Mouse (Mus musculus) lung, adult 18-20 months (tissue): ENCODE measurements at regions not wholly inside any gene's neighbourhood (a gene's known extent, or its start where the extent isn't known, plus 50 kb on each side); places are given as distances from the start of the nearest gene placed in this dataset.

ENCODE experiments used
- DNase-seq, 2 experiments: peaks; one replicate each; pipeline ENCODE4 v3.0.0; 2022; ENCODE audit warnings: mixed read lengths in 2 of 2

DNA sequence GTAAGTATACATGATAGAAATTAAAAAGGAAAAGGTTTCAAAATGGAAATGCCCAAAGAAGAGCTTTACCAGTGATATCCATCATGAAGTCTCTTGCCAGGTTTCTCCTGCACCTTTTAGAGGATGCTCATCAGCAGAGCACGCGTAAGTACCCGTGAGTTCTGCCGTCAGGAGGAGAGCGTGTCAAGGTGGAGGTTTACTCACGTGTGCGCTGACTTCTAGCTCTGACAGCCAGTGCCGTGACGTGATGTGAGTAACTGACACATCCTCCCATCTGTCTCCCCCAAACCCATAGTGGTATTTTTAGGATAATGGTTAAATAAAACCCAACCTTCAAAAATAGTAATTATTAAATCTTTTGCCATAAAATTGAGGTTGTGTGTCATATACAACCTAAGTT, 55.3 kb downstream of the Adra2a start:
- DNase-seq: no peak

DNA sequence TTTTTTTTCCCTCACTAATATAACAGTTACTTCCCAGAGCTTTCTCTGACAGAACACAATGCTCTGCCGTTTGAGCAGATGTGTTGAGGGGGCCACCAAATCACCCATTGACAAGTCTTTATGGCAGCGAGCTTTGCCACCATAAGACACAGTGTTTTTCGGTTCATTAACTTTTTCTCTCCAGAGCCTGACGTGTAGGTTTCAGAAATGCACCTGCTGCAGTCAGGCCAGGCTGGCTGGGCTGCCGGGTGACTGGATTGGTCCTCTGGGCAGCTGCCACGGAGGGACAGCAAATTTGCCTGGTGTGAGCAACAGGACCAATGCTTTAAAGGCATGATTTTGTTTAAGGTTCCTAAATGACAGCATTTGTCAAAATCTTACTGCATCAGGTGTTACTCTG, 55.8 kb downstream of the Adra2a start:
- no peak for DNase-seq

DNA sequence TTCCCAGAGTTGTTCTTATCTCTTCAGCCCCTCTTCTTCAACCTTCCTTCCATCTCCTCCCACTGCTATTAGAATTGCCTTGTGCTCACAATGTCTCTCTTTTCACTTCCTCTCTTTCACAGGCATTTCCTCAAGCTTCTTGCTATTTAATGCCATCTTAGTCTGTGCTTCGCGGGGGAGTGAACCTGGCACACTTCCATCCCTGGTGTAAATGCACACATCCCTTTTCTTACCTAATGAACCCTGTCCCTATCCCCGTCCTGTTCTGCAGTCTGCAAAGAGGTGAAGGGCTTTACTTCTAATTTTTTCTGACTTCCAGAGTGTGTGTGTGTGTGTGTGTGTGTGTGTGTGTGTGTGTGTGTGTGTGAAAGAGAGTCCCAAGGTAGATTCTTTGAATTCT, 62.6 kb downstream of the Adra2a start:
- no peak for DNase-seq

DNA sequence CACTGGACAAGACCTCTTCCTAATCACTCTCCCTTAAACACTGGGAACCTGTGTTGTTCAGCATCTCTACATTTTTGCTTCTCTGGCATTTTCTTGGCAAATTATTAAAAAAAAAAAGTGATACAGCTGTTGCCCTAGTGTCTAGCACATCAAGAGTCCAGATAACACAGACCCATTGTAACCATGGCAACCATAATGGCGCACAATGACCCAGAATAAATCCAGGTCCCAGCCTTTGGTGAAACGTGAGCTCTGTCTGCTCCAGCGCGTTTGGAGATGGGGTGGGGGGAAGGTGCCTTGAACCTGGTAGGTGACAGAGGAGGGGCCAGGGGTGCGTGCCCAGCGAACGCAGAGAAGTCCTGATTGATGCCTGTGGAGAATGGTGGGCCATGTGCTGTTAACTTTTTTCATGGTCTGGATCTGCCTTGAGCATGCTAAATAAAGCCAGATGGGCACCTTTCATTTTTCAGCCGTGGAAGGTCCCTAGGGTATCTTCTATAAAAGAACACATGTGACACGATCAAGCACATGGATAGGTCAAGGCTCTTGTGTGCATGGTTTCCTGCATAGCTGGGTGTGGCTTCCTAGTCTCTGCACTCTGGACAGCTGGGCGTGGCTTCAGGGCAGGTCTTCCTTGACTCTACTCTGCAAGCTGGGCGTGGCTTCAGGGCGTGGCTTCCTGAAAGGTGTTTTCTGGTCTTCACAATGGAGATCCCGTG, 63.3 kb downstream of the Adra2a start:
- peak; percentile 27 to 35 for DNase-seq

DNA sequence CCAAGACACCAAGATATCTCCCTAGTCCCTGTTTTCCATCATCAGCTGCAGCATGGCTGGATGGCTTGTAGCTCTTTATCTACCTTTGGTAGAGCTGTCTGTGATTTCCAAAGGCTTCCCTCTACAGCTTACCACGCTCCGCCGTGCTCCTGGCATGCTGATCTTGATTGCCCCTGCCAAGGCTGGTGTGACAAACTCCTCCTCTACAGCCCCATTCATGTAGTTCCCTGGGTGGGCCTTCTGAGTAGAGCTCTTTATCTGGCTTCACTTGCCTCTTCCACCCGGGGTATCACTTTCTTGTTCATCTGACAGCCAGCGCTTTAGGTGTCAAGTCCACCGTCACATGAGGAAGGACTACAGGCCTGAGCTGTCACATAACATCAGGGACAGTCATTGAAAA, 66.1 kb downstream of the Adra2a start:
- DNase-seq: no peak

DNA sequence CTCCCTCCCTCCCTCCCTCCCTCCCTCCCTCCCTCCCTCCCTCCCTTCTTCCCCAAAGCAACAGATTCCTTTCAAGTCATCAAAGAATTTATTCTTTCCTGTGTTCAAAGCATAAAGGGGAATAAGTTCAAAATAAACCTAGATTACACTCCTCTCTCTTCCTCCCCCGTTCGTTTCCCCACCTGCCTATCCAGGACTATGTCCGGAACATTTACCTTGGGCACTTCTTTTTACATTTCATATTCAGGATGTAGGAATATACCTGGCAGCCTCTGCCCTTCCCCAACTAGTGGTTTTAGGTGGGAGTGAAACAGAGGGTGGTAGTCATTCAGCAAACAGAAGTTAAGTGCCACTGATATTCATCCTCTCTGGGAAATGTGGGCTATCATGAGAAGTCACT, 68.7 kb downstream of the Adra2a start:
- DNase-seq: no peak

DNA sequence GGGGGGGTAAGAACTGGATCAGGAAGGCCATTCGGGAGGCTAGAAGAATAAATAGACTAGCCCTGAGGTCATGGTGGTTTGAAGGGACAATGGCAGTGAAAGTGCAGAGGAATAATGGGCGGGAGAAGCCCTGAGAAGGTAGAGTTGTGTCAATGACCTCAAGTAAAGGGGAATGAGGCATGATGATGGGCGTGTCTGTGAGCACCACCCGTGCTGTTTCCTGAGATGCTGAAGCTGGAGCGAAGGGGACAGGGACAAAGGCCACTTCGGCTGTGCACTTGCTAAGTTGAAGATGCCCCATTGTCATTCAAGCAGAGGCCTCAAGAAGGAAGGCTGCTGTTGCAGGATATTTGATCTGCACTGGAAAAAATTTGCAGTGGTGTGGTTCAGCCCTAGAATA, 69.5 kb downstream of the Adra2a start:
- DNase-seq: no peak

DNA sequence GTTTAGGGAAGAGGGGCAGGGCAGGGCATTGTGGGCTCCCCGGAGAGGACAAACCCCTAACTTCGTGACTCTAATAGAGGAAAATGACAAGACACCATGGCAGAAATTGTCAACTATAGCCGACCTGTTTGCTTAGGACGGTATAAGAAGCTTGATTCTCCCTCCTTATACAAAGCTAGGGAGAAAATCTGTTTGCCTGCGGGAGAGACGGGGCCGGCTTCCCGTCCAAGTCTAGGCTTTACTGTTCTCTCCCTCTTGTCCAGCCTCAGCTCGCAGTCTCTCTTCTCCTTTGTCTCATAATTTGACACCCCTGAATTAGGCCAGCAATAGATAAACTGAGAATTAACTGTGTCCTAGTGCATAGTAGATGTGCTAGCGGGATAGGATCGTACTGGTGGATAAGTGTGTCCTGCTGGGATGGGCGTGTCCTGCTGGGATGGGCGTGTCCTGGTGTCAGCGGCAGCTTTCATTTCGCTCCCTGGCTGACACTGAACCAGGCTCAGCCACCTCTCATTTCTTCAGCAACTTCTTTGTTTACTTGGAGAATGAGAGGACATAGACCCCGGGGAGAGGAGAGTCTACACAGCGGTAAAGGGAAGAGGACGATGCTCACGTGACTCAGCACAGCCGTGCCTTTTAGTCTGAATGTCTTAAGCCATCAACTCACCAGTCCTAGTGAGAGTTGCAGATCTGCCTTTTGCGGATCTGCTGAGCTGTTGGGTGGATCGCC, 70.8 kb downstream of the Adra2a start:
- DNase-seq: peak; percentile 55 to 62

DNA sequence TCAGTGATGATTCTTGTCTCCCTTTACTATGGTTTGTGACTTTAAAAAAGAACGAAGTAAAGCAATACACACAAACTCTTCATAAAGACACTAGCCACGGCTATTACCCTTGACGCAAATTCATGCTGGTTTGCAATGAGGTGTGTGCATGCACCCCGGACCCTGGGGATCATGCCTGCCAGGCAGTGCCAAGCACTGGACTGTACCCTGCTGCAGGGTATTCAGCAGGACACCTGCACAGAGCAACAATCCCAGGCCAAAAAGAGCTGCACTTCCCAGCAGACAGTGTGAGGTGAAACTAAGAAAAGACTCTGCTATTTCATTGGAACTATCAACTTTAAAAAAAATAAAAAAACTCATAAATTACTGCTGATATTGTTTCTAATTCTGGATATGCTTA, 71.4 kb downstream of the Adra2a start:
- no peak for DNase-seq

DNA sequence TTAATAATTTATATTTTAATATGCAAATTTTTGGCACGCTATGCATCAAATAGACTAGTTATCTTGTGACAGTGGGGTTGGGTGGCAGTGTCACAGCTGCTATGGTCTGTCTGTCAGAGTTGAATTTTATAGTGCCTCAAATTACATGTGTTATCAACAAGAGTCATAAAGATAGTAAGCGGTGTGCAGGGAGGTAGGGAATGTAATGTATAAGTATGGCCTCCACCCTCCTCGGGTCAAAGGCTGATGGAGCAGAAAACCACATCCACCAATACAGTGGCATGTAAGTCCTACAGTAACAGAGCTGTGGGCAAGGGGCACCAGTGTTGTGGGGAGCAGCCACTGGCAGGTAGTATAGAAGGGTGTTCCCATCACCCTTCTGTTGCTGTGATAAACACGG, 72.9 kb downstream of the Adra2a start:
- no peak for DNase-seq

DNA sequence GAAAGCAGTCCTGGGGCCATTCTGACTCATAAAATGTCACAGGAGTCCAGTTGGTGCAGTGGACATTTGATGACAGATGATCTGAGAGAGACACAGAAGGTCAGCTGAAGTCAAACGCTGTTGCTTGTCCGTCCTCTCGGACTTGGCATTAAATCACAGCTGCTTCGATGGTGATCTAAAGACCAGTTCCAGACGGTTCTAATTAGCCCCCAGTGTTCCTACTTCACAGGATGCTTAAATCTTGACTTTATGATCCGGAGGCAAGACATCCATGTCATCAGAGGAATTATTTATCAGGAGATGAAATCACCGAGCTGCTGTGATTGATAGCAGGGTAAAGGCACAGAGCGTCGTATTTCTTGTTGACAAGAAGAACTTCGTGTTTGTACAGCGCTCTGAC, 73.7 kb downstream of the Adra2a start:
- DNase-seq: no peak

DNA sequence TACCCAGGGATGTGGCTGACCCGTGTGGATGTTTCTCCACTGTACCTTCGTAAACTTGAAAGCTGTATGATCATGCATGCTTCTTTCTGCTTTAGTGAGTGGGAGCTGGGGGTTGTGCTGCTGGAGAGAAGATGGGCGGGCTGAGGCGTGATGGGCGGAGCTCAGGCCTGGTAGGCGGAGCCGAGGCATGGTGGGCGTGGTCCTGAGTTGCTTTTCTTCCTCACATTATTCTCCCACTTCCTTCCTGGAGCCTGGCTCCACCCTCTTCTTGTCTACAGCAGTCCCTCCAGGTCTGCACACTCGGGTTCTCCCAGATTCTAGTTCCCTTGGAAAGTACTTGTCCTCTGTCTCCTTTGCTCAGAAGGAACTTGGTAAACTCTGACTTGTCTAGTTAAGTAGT, 79.6 kb downstream of the Adra2a start:
- no peak for DNase-seq

DNA sequence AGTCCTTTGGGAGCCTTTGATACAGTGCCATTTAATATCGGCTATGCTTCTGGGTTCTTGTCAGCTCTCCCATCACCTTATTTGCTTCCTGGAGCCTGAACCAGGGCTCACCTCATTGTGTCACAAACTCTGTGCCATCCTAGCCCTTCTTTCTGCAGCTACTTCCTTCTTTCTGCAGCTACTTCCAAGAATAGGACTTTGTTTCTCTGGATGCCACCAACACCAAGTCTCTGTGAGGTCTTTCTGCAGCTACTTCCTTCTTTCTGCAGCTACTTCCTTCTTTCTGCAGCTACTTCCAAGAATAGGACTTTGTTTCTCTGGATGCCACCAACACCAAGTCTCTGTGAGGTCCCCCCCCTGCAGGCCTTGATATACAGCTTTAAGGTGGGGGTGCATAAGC, 107.8 kb downstream of the Adra2a start:
- DNase-seq: peak in 1 of 2 experiments; percentile 9

DNA sequence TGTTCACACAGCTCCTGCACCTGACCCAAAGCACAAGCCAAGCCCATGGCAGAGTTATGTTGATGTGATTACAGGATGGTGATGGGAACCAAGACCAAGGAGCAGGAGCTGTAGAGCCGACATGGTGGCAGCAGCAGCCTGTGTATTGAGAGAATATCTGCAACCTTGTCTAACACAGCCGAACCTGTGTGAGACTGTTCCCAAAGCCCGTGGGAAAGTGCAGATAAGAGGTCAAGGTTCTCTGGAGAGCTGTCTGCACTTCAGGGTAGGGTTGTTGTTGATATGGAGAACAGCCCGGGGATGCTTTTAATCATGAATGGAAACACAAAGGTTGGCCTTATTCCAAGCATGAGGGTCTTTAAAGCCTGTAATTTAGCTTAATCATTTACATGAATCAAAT, 110.4 kb downstream of the Adra2a start:
- DNase-seq: no peak

DNA sequence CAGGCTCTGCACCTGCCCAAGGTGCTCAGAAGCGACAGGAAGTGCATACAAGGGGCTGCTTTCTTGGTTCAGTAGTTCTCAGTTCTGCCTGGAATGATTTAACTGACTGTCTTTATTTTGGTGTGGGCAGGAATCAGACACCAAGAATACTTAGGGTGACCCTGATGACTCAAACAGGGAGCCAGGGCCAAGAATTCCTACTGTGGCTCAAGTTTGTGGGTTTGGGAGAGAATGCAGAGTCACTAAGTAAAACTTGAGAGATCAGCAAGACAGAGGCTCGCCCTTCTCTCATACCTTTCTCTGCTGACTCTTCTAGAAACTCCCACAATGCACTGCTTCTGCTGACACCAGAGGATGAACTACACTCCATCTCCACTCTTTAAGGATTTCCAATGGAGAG, 126.4 kb downstream of the Adra2a start:
- DNase-seq: no peak

DNA sequence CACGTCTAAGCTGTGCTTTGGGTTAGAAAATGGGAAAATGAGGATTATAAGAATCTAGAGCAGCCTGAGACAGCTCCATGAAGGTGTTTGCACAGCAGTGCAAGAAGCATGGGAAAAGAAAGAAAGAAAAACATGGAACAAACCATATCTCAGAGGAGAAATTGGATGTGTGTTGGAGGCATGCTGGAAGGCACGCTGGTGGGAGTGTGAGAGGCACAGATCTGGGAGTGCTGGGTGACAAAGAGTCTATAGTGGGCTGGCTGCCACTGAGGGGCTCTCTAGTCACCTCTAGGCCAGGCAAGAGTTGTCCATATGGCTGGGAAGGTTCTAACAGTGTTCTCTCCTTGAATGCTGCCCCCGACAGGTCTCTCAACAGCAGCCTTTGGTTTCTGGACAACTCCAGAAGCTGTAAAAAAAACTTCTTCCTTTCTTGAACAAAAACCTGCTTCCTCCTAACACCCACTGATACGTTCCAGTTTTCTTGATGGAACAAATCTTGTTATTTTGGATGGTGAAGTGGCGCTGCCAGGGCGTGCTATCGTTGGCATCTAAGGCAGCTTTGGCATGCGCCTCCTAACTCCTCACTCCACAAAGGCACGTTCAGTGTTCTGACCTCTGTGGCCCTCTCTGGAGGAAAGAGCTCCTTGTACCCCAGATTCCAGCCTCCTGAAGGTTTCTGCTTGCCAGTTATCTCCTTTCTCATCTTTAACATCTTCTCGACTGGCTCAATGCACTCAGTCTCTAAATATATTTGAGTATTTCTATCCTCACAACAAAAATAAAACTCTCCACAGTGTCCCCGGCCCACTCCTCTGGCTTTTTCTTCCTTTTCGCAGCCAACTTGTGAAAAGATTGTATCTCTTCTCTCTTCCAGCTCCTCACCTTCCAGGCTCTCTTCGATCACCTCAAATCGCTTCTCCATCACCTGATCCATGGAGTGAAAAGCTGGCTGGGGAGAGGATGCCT, 130.4 kb downstream of the Adra2a start:
- no peak for DNase-seq

DNA sequence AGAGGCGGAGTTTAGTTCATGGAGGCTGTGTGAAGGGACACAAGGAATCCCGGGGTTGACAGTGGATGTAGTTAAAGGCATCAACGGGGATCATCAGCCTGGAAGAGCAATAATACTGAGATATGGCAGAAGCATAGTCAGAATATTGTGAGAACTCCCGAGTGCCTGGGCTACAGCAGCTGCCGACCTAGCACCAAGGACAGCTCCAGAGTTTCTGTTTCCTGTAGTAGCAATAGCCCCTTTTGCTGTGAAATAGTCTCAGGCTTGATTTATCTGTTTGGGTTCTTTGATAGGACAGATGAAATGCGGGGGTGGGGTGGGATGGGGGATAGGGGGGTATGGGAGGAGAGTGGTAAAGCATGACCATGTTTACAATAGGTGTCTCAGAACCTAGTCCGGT, 131.8 kb downstream of the Adra2a start:
- DNase-seq: no peak

DNA sequence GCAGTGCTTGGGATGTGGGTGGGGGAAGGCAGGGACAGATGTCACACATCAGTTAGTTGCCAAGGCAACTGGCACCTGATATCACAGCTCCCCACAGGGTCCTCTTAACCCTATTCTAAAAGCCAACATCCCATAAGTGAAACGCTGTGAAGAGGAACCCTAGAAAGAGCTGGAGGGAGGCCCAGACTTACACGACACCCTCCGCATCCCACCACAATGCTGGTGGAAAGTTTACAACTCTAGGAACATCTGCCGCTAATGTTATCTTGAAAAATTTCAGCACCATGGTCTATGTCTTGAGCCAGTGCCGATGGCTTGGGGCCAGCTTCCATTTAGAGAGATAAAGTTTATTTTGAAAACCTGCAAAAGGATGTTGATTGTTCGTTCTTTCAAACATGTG, 133.5 kb downstream of the Adra2a start:
- DNase-seq: no peak

DNA sequence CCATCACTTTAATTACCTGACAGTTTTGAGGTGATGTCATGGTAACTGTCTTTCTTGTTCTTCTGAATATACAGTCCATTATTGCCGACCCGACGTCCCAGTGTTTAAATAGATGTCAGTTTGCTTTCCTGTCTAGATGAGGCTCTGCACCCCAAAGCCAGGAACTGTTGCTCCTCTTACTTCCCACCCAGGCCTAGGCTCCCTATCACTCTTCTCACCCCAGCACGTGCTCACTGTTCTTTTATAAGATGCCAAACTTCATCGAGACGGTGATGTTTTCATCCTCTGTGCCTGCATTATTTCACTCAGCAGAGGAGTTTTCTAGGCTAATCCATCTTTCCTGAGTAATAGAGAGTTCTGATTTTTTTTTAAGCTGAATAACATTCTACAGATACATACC, 156.5 kb downstream of the Adra2a start:
- DNase-seq: no peak

DNA sequence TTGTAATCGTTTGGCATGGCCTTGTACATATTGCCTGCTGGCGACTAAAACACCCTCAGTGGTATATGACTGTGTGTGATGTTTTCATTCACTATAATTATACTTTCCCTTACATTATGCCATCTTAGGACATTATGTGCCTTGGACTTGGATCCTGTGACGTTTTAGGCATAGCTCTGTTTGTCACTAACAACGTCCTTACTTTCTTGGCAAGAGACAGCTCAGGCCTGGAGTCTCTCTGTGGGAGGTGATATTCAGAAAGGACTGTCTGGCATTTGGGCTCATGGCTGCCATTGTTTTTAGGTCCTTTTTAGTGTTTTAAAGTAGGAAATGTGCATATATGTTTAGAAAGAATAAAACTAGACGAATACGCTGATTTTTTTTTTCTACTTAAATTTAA, 158.5 kb downstream of the Adra2a start:
- DNase-seq: no peak

DNA sequence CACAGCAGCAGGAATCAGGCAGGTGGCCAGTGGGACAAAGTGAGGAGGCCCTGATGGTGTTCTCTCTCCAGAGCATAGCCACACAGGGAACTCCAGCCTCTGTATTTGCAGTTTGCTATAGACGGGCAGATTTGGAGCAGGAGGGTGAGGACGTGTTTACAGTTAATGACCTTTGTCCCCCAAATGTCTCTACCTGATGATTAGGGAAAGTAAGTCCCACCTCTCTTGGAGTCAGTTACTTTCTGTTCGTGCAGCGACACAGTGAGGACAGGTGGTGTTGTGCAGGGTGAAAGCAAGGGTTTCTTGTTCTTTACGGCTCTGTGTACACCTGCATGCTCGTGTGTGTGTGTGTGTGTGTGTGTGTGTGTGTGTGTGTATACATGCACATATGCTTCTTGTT, 162.9 kb downstream of the Adra2a start:
- no peak for DNase-seq

DNA sequence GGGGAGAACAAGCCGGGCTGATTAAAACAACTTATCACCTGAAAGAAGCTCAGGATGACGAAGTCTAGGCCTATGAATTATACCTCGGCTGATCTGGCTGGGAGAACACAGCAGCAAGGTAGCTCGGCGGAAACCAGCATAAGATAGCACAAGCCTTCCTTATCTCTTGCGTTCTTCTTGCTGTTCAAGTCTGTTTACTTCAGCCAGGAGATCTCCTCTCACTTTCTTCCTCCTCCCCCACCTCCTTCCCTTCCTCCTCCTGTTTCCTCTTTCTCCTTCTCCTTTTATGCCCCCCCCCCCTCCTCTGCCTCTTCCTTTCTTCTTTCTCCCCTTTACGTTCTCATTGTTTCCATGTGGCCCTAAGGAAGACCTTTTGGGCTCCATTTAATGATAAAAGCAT, 168.2 kb downstream of the Adra2a start:
- no peak for DNase-seq

DNA sequence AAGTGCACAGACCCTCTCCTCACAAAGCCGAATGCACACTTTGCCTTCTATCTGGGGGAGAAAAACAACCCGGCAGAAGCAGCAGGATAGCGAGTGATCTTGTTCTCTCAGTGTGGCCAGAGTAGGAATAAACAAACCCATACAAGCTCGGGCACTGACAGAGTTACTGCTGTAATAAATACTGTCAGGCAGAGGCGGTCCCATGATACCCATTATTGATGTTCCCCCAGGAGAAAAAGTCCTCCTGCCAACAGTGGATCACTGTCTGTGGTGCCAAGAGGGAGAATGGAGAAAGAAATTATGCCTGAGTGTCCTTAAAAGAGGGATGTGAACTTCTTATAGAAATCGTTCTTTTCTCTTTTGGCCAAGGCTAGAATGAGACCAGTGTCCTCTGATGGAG, 200.2 kb downstream of the Adra2a start:
- DNase-seq: no peak
